Mouse (Mus musculus): Measurements from ENCODE around the gene Umad1.
"Not testable (repeated sequence)": the region's sequence is repeated elsewhere in the genome, so short reads cannot be mapped to it uniquely, and the experiment has no call there.

Gene Umad1

GRCm38 (mm10) chr6:8312554-8312953, 53.5 kb downstream of the Umad1 start:
- no peak for DNase-seq (ENCODE audit: low read depth in 2 of 2, low spot score in 2 of 2)

GRCm38 (mm10) chr6:8316201-8316600, 57.1 kb downstream of the Umad1 start:
- no peak for DNase-seq (ENCODE audit: low read depth in 2 of 2, low spot score in 2 of 2)

- no peak for DNase-seq (ENCODE audit: low read depth in 2 of 2, low spot score in 2 of 2)
These were observed 60.5 kb downstream of the Umad1 start for GRCm38 (mm10) chr6:8319591-8319990.

GRCm38 (mm10) chr6:8331496-8331895, 72.4 kb downstream of the Umad1 start:
- not testable (repeated sequence) for DNase-seq (ENCODE audit: low read depth in 2 of 2, low spot score in 2 of 2)

GRCm38 (mm10) chr6:8333380-8333779, 74.3 kb downstream of the Umad1 start:
- DNase-seq (ENCODE audit: low read depth in 2 of 2, low spot score in 2 of 2), result no peak

- DNase-seq (ENCODE audit: low read depth in 2 of 2, low spot score in 2 of 2), result no peak
These were observed 77.7 kb downstream of the Umad1 start for GRCm38 (mm10) chr6:8336487-8337390.

GRCm38 (mm10) chr6:8339453-8339852, 80.4 kb downstream of the Umad1 start:
- no peak for DNase-seq (ENCODE audit: low read depth in 2 of 2, low spot score in 2 of 2)

- DNase-seq (ENCODE audit: low read depth in 2 of 2, low spot score in 2 of 2), result no peak
These were observed 84.2 kb downstream of the Umad1 start for GRCm38 (mm10) chr6:8343271-8343670.

GRCm38 (mm10) chr6:8345219-8345856, 86.2 kb downstream of the Umad1 start:
- DNase-seq (ENCODE audit: low read depth in 2 of 2, low spot score in 2 of 2), result no peak

- no peak for DNase-seq (ENCODE audit: low read depth in 2 of 2, low spot score in 2 of 2)
These were observed 88.1 kb downstream of the Umad1 start for GRCm38 (mm10) chr6:8347154-8347553.

- DNase-seq (ENCODE audit: low read depth in 2 of 2, low spot score in 2 of 2), result no peak
These were observed 89.3 kb downstream of the Umad1 start for GRCm38 (mm10) chr6:8348344-8348743.

- no peak for DNase-seq (ENCODE audit: low read depth in 2 of 2, low spot score in 2 of 2)
These were observed 90.1 kb downstream of the Umad1 start for GRCm38 (mm10) chr6:8349060-8349670.

GRCm38 (mm10) chr6:8351507-8351906, 92.4 kb downstream of the Umad1 start:
- DNase-seq (ENCODE audit: low read depth in 2 of 2, low spot score in 2 of 2), result no peak

- no peak for DNase-seq (ENCODE audit: low read depth in 2 of 2, low spot score in 2 of 2)
These were observed 93.6 kb downstream of the Umad1 start for GRCm38 (mm10) chr6:8352533-8353168.

GRCm38 (mm10) chr6:8353461-8353860, 94.4 kb downstream of the Umad1 start:
- no peak for DNase-seq (ENCODE audit: low read depth in 2 of 2, low spot score in 2 of 2)

- no peak for DNase-seq (ENCODE audit: low read depth in 2 of 2, low spot score in 2 of 2)
These were observed 95.8 kb downstream of the Umad1 start for GRCm38 (mm10) chr6:8354846-8355245.

GRCm38 (mm10) chr6:8358232-8358631, 99.1 kb downstream of the Umad1 start:
- no peak for DNase-seq (ENCODE audit: low read depth in 2 of 2, low spot score in 2 of 2)

- no peak for DNase-seq (ENCODE audit: low read depth in 2 of 2, low spot score in 2 of 2)
These were observed 99.7 kb downstream of the Umad1 start for GRCm38 (mm10) chr6:8358782-8359181.

GRCm38 (mm10) chr6:8360805-8361204, 101.7 kb downstream of the Umad1 start:
- no peak for DNase-seq (ENCODE audit: low read depth in 2 of 2, low spot score in 2 of 2)

- DNase-seq (ENCODE audit: low read depth in 2 of 2, low spot score in 2 of 2), result no peak
These were observed 105.1 kb downstream of the Umad1 start for GRCm38 (mm10) chr6:8364033-8364756.

GRCm38 (mm10) chr6:8364757-8365150, 105.7 kb downstream of the Umad1 start:
- no peak for DNase-seq (ENCODE audit: low read depth in 2 of 2, low spot score in 2 of 2)

Data from CD8-positive naive resting alpha-beta T cell, adult 2 months (primary cell).